Mouse (Mus musculus) cortical plate, adult 2 months (tissue): Measurements from ENCODE around the gene Gm45717.

ENCODE experiments used
- CTCF ChIP-seq: fragments of 200-500 bp; IDR thresholded peaks from 2 replicates; pipeline ENCODE4 v1.5.1; 2011; ENCODE audit warnings: mild to moderate bottlenecking, control low read depth, low read length; ENCODE audit not compliant: insufficient read depth; ENCODE audit errors: extremely low read depth
- POLR2A ChIP-seq: fragments of 200-500 bp; IDR thresholded peaks from 2 replicates; pipeline ENCODE4 v1.6.1; 2011; ENCODE audit warnings: mild to moderate bottlenecking, low read length, control low read depth; ENCODE audit not compliant: insufficient read depth; ENCODE audit errors: extremely low read depth

GRCm38 (mm10) chr7:140942341-140942740, 13.4 kb downstream of the Gm45717 start:
- TF ChIP-seq CTCF = no peak
- TF ChIP-seq POLR2A = no peak
